Mouse (Mus musculus): ENCODE data around the gene Jak1.

The Jak1 gene

GRCm38 (mm10) chr4:101180681-101181080 is 84.4 kb downstream of the Jak1 start:
- no peak for DNase-seq

GRCm38 (mm10) chr4:101179836-101180235 is 85.2 kb downstream of the Jak1 start:
- DNase-seq = no peak

- no peak for DNase-seq
These were observed 86.0 kb downstream of the Jak1 start for GRCm38 (mm10) chr4:101179076-101179475.

- no peak for DNase-seq
These were observed 87.3 kb downstream of the Jak1 start for GRCm38 (mm10) chr4:101177796-101178195.

GRCm38 (mm10) chr4:101176123-101176522 is 89.0 kb downstream of the Jak1 start:
- DNase-seq = no peak

GRCm38 (mm10) chr4:101174916-101175625 is 90.0 kb downstream of the Jak1 start:
- DNase-seq = no peak

- DNase-seq = no peak
These were observed 92.3 kb downstream of the Jak1 start for GRCm38 (mm10) chr4:101172738-101173137.

GRCm38 (mm10) chr4:101168189-101168778 is 96.8 kb downstream of the Jak1 start:
- DNase-seq = peak; percentile 63

GRCm38 (mm10) chr4:101167777-101168176 is 97.3 kb downstream of the Jak1 start:
- no peak for DNase-seq

GRCm38 (mm10) chr4:101165776-101166175 is 99.3 kb downstream of the Jak1 start:
- DNase-seq = no peak

- no peak for DNase-seq
These were observed 100.4 kb downstream of the Jak1 start for GRCm38 (mm10) chr4:101164673-101165072.

GRCm38 (mm10) chr4:101164189-101164588 is 100.9 kb downstream of the Jak1 start:
- DNase-seq = no peak

GRCm38 (mm10) chr4:101160821-101161220 is 104.3 kb downstream of the Jak1 start:
- no peak for DNase-seq

- no peak for DNase-seq
These were observed 105.8 kb downstream of the Jak1 start for GRCm38 (mm10) chr4:101159191-101159764.

- no peak for DNase-seq
These were observed 106.8 kb downstream of the Jak1 start for GRCm38 (mm10) chr4:101158282-101158681.

- DNase-seq = no peak
These were observed 107.6 kb downstream of the Jak1 start for GRCm38 (mm10) chr4:101157476-101157875.

- DNase-seq = no peak
These were observed 109.5 kb downstream of the Jak1 start for GRCm38 (mm10) chr4:101155541-101155940.

GRCm38 (mm10) chr4:101146891-101147655 is 118.0 kb downstream of the Jak1 start:
- DNase-seq = no peak

GRCm38 (mm10) chr4:101146047-101146745 is 118.9 kb downstream of the Jak1 start:
- DNase-seq = peak; percentile 90

- DNase-seq = no peak
These were observed 120.3 kb downstream of the Jak1 start for GRCm38 (mm10) chr4:101144790-101145189.

GRCm38 (mm10) chr4:101144361-101144760 is 120.7 kb downstream of the Jak1 start:
- DNase-seq = no peak

- DNase-seq = no peak
These were observed 121.2 kb downstream of the Jak1 start for GRCm38 (mm10) chr4:101143901-101144300.

- DNase-seq = no peak
These were observed 123.3 kb downstream of the Jak1 start for GRCm38 (mm10) chr4:101141768-101142167.

Data from embryo, embryonic 11 days (tissue).